Mouse (Mus musculus): ENCODE measurements around the gene Zscan2. TPM values are rescaled to one million over a fixed set of nuclear protein-coding genes. Genes with fewer than 3 reads are reported as not detected.
A peak's percentile ranks its signal among the peaks of the same experiment; 100 is the strongest.

Zscan2 gene
- polyA plus RNA-seq, 1 experiment from 2014 or later, result 2.7 TPM

GRCm38 (mm10) chr7:80894196-80894595, 33.5 kb downstream of the Zscan2 start:
- H3K9ac ChIP-seq (ENCODE audit: low read depth, low read length), result no peak overlapping the region
- H3K4me1 ChIP-seq (replicated peaks; ENCODE audit: insufficient read depth, low read length), result peaks cover 6% of the 10 kb centered on the region
- 82% methylated on average over 7 of the region's 7 CpGs for WGBS
- DNase-seq (ENCODE audit: low spot score) (no peak), ATAC-seq (replicated peaks; ENCODE audit: low FRiP score, low read depth) (no peak)
- no peak overlapping the region for H3K4me2 ChIP-seq (ENCODE audit: low read length)
- TF ChIP-seq CTCF (IDR thresholded peaks at IDR 0.05; ENCODE audit: low read depth), result no peak
- peak overlapping the region; percentile 1; the same call in 1 of the 2 replicates for H3K27ac ChIP-seq
- H3K4me3 ChIP-seq (replicated peaks; ENCODE audit: low read depth, low read length), result no peak overlapping the region
- H3K36me3 ChIP-seq (ENCODE audit: insufficient read depth, low read length), result peaks cover 50% of the 10 kb centered on the region
- H3K27me3 ChIP-seq (ENCODE audit: insufficient read depth, low read length), result no peaks in the 10 kb centered on the region
- no peaks in the 10 kb centered on the region for H3K9me3 ChIP-seq (replicated peaks; ENCODE audit: low read length)

GRCm38 (mm10) chr7:80894815-80895519, 34.2 kb downstream of the Zscan2 start:
- Histone ChIP-seq H3K4me2 (ENCODE audit: low read length) (no peak overlapping the region), H3K4me1 (replicated peaks; ENCODE audit: insufficient read depth, low read length) (no peaks in the 10 kb centered on the region), H3K27ac (no peak overlapping the region), H3K27me3 (ENCODE audit: insufficient read depth, low read length) (no peaks in the 10 kb centered on the region), H3K36me3 (ENCODE audit: insufficient read depth, low read length) (peaks cover 50% of the 10 kb centered on the region), H3K9me3 (replicated peaks; ENCODE audit: low read length) (no peaks in the 10 kb centered on the region), H3K9ac (ENCODE audit: low read depth, low read length) (peak overlapping the region; percentile 35; the same call in 1 of the 2 replicates), H3K4me3 (replicated peaks; ENCODE audit: low read depth, low read length) (no peak overlapping the region)
- TF ChIP-seq CTCF (IDR thresholded peaks at IDR 0.05; ENCODE audit: low read depth), result no peak
- DNase-seq (ENCODE audit: low spot score), result no peak
- ATAC-seq (replicated peaks; ENCODE audit: low FRiP score, low read depth), result no peak
- 93% methylated on average over 14 of the region's 14 CpGs for WGBS

GRCm38 (mm10) chr7:80897134-80897533, 36.4 kb downstream of the Zscan2 start:
- H3K4me3 ChIP-seq (replicated peaks; ENCODE audit: low read depth, low read length), result no peak overlapping the region
- no peaks in the 10 kb centered on the region for H3K27me3 ChIP-seq (ENCODE audit: insufficient read depth, low read length)
- DNase-seq (ENCODE audit: low spot score) (no peak), ATAC-seq (replicated peaks; ENCODE audit: low FRiP score, low read depth) (no peak)
- WGBS, result 77% methylated on average over 7 of the region's 7 CpGs
- no peak overlapping the region for H3K27ac ChIP-seq
- no peak overlapping the region for H3K4me2 ChIP-seq (ENCODE audit: low read length)
- no peak overlapping the region for H3K9ac ChIP-seq (ENCODE audit: low read depth, low read length)
- H3K9me3 ChIP-seq (replicated peaks; ENCODE audit: low read length), result no peaks in the 10 kb centered on the region
- H3K4me1 ChIP-seq (replicated peaks; ENCODE audit: insufficient read depth, low read length), result peaks cover 6% of the 10 kb centered on the region
- peaks cover 36% of the 10 kb centered on the region for H3K36me3 ChIP-seq (ENCODE audit: insufficient read depth, low read length)
- TF ChIP-seq CTCF (IDR thresholded peaks at IDR 0.05; ENCODE audit: low read depth), result no peak

- ATAC-seq (replicated peaks; ENCODE audit: low FRiP score, low read depth), result no peak
- H3K36me3 ChIP-seq (ENCODE audit: insufficient read depth, low read length), result peaks cover 30% of the 10 kb centered on the region
Observed at GRCm38 (mm10) chr7:80897721-80898120, 37.0 kb downstream of the Zscan2 start.

GRCm38 (mm10) chr7:80900944-80901501, 40.3 kb downstream of the Zscan2 start, which contains the start of gene Wdr73:
TSS of gene Wdr73 (minus strand) at chr7:80901269.
- Histone ChIP-seq H3K9ac (ENCODE audit: low read depth, low read length) (peak within 1 kb of the TSS; percentile 66), H3K4me3 (replicated peaks; ENCODE audit: low read depth, low read length) (peak within 1 kb of the TSS; percentile 63), H3K27me3 (ENCODE audit: insufficient read depth, low read length) (no peaks in the 10 kb centered on the region), H3K4me2 (ENCODE audit: low read length) (peak within 1 kb of the TSS; percentile 70), H3K36me3 (ENCODE audit: insufficient read depth, low read length) (0 out of 2 replicates have a peak, but pooled peaks cover 7% of the 10 kb centered on the region), H3K27ac (peak within 1 kb of the TSS; percentile 93), H3K4me1 (replicated peaks; ENCODE audit: insufficient read depth, low read length) (peaks cover 16% of the 10 kb centered on the region), H3K9me3 (replicated peaks; ENCODE audit: low read length) (no peaks in the 10 kb centered on the region)
- no peak for TF ChIP-seq CTCF (IDR thresholded peaks at IDR 0.05; ENCODE audit: low read depth)
- DNase-seq (ENCODE audit: low spot score), result peak; percentile 97
- WGBS, result under 1% methylated on average over 36 of the region's 36 CpGs
- peak; percentile 92 for ATAC-seq (replicated peaks; ENCODE audit: low FRiP score, low read depth)

More at GRCm38 (mm10) chr7:80897721-80898120, 37.0 kb downstream of the Zscan2 start:
- H3K27ac ChIP-seq, result no peak overlapping the region
- DNase-seq (ENCODE audit: low spot score), result no peak
- peaks cover 6% of the 10 kb centered on the region for H3K4me1 ChIP-seq (replicated peaks; ENCODE audit: insufficient read depth, low read length)
- H3K4me3 ChIP-seq (replicated peaks; ENCODE audit: low read depth, low read length), result no peak overlapping the region
- H3K27me3 ChIP-seq (ENCODE audit: insufficient read depth, low read length), result no peaks in the 10 kb centered on the region
- no peak overlapping the region for H3K4me2 ChIP-seq (ENCODE audit: low read length)
- WGBS, result 90% methylated on average over 4 of the region's 4 CpGs
- no peak overlapping the region for H3K9ac ChIP-seq (ENCODE audit: low read depth, low read length)
- no peaks in the 10 kb centered on the region for H3K9me3 ChIP-seq (replicated peaks; ENCODE audit: low read length)
- no peak for TF ChIP-seq CTCF (IDR thresholded peaks at IDR 0.05; ENCODE audit: low read depth)

- Histone ChIP-seq H3K4me1 (replicated peaks; ENCODE audit: insufficient read depth, low read length) (peaks cover 16% of the 10 kb centered on the region), H3K36me3 (ENCODE audit: insufficient read depth, low read length) (0 out of 2 replicates have a peak, but pooled peaks cover 7% of the 10 kb centered on the region), H3K9ac (ENCODE audit: low read depth, low read length) (peak overlapping the region; percentile 66), H3K4me2 (ENCODE audit: low read length) (peak overlapping the region; percentile 70), H3K4me3 (replicated peaks; ENCODE audit: low read depth, low read length) (peak overlapping the region; percentile 63), H3K27me3 (ENCODE audit: insufficient read depth, low read length) (no peaks in the 10 kb centered on the region), H3K27ac (peak overlapping the region; percentile 93), H3K9me3 (replicated peaks; ENCODE audit: low read length) (no peaks in the 10 kb centered on the region)
- no peak for ATAC-seq (replicated peaks; ENCODE audit: low FRiP score, low read depth)
- TF ChIP-seq CTCF (IDR thresholded peaks at IDR 0.05; ENCODE audit: low read depth), result no peak
- no peak for DNase-seq (ENCODE audit: low spot score)
- WGBS, result 23% methylated on average over 15 of the region's 15 CpGs
Observed at GRCm38 (mm10) chr7:80901541-80902274, 41.0 kb downstream of the Zscan2 start.
